Mouse (Mus musculus) erythroblast, embryonic 14.5 days (primary cell): ENCODE results near the gene Hoxc13. TPM values are rescaled to one million over a fixed set of nuclear protein-coding genes. Genes with fewer than 3 reads are reported as not detected.

Source experiments
- H3K27me3 ChIP-seq: 2 replicates; pipeline ENCODE4 v1.6.1; 2012; ENCODE audit warnings: inconsistent platforms; ENCODE audit not compliant: control insufficient read depth
- H3K36me3 ChIP-seq: 2 replicates; pipeline ENCODE4 v1.6.1; 2012; ENCODE audit warnings: mild to moderate bottlenecking, inconsistent platforms; ENCODE audit not compliant: control insufficient read depth
- H3K4me1 ChIP-seq: 2 replicates; pipeline ENCODE4 v1.6.1; 2012; ENCODE audit warnings: inconsistent platforms; ENCODE audit not compliant: control insufficient read depth
- H3K4me3 ChIP-seq: replicated peaks from 2 replicates; pipeline ENCODE3; 2012; ENCODE audit warnings: moderate library complexity, mild to moderate bottlenecking, inconsistent platforms
- H3K9me3 ChIP-seq: 2 replicates; pipeline ENCODE4 v1.6.1; 2012; ENCODE audit warnings: low read length, inconsistent platforms, mixed read lengths; ENCODE audit not compliant: control insufficient read depth
- GATA1 ChIP-seq: IDR thresholded peaks from 2 replicates; pipeline ENCODE4 v1.6.1; 2012; ENCODE audit warnings: low read length, inconsistent platforms, mixed read lengths
- TAL1 ChIP-seq: IDR thresholded peaks from 3 replicates; pipeline ENCODE4 v1.6.1; 2012; ENCODE audit warnings: low read length, inconsistent platforms, mixed read lengths
- polyA plus RNA-seq: library from polyadenylated mRNA; stranded (reverse); fragments of >175 nt; gene quantifications from 2 replicates; pipeline ENCODE4 v1.2.3, GENCODE M21; 2012

The Hoxc13 gene
- polyA plus RNA-seq, 1 experiment, result not detected

DNA sequence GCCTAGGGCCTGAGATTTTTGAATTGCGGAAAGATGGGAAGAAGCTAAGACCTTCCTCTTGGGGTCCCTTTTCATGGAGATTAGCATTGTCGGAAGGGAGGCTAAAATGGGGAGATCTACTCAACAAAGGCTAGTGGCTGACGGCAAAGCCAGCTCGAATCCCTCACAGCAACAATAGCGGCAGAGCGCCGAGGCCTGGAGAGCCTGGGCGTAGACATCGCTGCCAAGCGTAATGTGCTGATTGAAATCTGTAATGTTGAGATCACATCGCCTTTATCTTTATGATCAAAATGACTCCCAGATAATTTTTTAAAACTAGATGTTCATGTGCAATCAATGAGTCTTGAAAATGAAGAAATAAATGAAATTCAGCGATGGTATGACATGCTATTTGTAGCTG lies 13.5 kb downstream of the Hoxc13 start:
- H3K27me3 ChIP-seq, result peaks cover 99% of the 10 kb centered on the region
- TF ChIP-seq GATA1, result no peak

DNA sequence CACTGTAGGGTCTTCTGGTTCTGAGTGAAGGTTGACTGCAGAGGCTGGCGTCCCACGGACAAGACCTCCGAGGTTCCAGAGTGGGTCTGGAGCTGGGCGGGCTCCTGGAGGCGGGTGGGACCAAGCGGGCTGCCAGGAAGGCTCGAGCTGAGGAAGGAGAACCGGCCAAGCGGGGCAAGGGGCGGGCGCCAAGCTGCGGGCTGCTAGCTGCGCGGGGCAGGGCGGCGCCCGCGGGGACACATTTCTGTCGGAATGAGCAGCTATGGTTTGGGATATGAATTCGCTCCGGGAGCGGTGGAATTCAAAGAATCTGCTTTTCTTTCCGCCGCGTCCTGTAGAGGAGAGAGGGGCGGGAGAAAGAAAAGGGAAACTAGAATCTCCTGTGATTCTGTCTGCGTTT lies 14.0 kb downstream of the Hoxc13 start:
- H3K4me1 ChIP-seq, result no peaks in the 10 kb centered on the region
- TF ChIP-seq TAL1 (no peak), GATA1 (no peak)
- no peak overlapping the region for H3K4me3 ChIP-seq
- H3K9me3 ChIP-seq, result peaks cover 2% of the 10 kb centered on the region; the same call in 1 of the 2 replicates
- H3K27me3 ChIP-seq, result peaks cover 100% of the 10 kb centered on the region
- H3K36me3 ChIP-seq, result no peaks in the 10 kb centered on the region

More for the DNA sequence above, 13.5 kb downstream of the Hoxc13 start:
- H3K4me1 ChIP-seq, result no peaks in the 10 kb centered on the region
- H3K36me3 ChIP-seq, result no peaks in the 10 kb centered on the region
- H3K9me3 ChIP-seq, result peaks cover 2% of the 10 kb centered on the region; the same call in 1 of the 2 replicates
- no peak overlapping the region for H3K4me3 ChIP-seq

DNA sequence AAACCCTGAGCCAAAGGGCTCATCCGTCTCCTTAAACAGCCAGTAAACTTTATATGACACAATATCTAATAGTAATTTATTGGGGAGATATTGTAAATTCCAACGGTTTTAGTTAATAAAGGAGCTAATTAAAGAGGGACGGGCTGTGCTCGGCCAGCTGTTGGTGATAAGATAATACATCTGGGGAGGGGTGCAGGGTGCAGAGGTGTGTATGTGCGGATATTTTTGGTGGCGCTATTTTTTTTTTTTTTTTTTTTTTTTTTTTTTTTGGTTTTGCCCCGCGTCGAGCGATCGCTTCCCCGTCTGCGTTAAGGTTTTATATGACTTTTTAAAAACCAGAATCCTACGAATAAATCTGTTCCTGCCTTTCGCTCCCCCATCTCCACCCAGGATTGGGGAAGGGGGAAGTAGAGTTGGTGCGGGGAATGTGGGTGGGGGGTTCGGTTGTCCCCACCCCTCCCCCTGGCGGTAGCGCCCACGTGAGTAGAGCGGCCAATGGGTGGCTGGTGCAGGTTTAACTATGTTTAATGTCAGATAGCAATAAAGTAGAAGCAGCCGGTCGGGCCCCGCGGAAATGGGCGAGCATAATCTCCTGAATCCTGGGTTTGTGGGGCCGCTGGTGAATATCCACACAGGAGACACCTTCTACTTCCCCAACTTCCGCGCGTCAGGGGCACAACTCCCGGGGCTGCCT lies 15.5 kb downstream of the Hoxc13 start, which contains the start of gene Hoxc12:
Hoxc12 (plus strand) TSS at position 479 of the 694 bp plus-strand sequence.
- no peak within 1 kb of the TSS for H3K4me3 ChIP-seq
- no peaks in the 10 kb centered on the region for H3K4me1 ChIP-seq
- H3K36me3 ChIP-seq, result no peaks in the 10 kb centered on the region
- peaks cover 2% of the 10 kb centered on the region; the same call in 1 of the 2 replicates for H3K9me3 ChIP-seq
- peaks cover 100% of the 10 kb centered on the region for H3K27me3 ChIP-seq
- TF ChIP-seq TAL1 (no peak), GATA1 (no peak)

DNA sequence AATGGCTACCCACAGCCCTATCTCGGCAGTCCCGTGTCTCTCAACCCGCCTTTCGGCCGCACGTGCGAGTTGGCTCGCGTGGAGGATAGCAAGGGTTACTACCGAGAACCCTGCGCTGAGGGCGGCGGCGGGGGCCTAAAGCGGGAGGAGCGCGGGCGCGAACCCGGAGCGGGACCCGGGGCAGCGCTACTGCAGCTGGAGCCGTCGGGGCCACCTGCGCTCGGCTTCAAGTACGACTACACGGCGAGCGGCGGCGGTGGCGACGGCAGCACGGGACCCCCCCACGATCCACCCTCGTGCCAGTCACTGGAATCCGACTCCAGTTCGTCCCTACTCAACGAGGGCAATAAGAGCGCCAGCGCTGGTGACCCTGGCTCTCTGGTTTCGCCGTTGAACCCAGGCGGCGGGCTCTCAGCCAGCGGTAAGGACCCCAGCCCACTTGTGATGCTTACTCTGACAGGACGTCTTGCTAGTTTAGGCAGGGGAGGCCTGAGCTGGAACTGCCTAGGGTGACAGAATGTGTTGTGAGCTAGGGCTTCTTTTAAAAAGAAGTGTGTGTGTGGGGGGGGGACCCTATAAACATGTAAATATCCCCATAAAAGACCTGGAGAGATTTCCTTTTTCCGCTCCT lies 16.2 kb downstream of the Hoxc13 start:
- Histone ChIP-seq H3K36me3 (no peaks in the 10 kb centered on the region), H3K9me3 (peaks cover 2% of the 10 kb centered on the region; the same call in 1 of the 2 replicates), H3K4me1 (no peaks in the 10 kb centered on the region), H3K4me3 (no peak overlapping the region), H3K27me3 (peaks cover 100% of the 10 kb centered on the region)
- TF ChIP-seq TAL1, result no peak
- TF ChIP-seq GATA1, result no peak

DNA sequence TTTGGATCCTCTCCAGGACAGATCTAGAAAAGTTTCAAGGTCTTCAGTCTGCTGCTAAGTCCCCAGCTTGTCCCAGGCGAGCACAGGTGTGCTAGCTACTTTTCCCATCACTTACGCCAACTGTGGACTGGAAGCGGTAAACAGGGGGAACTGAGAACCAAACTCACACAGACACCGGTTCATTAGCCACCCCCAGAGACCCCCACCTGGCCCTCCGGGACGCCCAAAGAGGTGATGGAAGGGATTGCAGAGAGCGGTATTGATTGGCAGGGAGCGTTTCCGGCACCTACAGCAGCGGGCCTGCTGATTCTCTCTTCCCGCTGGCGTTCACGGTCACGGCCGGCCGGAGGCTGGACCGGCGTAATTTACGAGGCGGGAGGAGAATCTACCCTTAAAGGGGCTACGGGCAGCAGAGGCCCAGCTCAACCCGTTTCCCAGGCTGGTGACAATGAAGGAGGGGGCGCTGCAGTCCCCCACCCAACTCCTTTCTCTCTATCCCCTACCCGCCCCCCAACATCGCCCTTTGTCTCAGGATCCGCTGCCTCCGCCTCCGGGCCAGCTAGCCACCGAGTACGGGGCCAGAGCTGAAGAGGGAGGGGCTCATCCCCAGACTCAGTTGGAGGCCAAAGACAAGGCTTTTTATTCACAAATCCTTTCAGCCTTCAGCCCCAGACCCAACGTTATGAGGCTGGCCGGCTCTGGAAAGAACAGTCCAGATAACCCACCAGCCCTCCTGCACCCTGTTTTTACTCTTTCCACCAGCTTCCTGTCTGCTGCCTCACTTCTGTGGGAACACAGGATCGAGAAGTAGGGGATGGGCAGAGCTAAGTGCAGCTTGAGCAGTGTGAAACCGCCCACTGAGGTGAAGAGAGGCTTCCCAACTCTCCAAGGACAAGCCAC lies 18.6 kb downstream of the Hoxc13 start:
- H3K36me3 ChIP-seq, result no peaks in the 10 kb centered on the region
- H3K4me1 ChIP-seq, result no peaks in the 10 kb centered on the region
- no peak overlapping the region for H3K4me3 ChIP-seq
- no peak for TF ChIP-seq GATA1
- TF ChIP-seq TAL1, result no peak
- H3K27me3 ChIP-seq, result peaks cover 99% of the 10 kb centered on the region
- H3K9me3 ChIP-seq, result peaks cover 2% of the 10 kb centered on the region; the same call in 1 of the 2 replicates

DNA sequence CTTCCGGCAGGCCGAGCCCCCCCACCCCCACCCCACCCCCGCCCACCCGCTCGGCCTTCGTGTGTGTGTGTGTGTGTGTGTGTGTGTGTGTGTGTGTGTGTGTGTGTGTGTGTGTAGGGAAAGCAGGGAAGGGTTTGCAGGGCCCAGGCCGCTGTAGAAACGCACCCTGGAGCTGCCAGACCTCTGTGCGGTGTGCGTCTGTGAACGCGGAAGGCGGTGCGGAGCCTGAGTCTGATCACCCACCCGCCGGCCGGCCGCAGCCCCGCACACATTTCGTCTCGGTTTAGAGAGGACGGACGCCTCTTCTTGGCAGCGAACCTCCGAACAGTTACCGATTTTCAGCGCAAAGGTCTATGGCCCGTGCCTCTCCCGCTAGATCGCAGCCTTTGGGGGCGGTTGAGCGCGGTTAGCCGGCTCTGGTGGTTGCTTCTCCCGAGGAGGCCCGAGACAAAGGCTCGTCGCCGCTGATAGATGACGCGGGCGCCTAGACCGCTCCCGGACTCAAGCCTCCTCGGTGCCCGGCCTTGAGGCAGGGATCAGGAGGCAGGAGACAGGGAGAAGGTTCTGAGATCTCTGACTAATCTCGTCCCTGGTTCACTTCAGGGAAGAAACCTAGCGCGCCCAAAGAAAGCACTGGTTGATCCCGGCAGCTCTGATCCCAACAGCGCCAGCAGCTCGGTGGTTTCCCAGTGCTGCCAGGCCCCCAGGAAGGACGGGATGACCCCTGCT lies 22.0 kb downstream of the Hoxc13 start:
- Histone ChIP-seq H3K4me3 (no peak overlapping the region), H3K4me1 (no peaks in the 10 kb centered on the region), H3K27me3 (peaks cover 99% of the 10 kb centered on the region), H3K36me3 (no peaks in the 10 kb centered on the region), H3K9me3 (no peaks in the 10 kb centered on the region)
- TF ChIP-seq GATA1 (no peak), TAL1 (no peak)

DNA sequence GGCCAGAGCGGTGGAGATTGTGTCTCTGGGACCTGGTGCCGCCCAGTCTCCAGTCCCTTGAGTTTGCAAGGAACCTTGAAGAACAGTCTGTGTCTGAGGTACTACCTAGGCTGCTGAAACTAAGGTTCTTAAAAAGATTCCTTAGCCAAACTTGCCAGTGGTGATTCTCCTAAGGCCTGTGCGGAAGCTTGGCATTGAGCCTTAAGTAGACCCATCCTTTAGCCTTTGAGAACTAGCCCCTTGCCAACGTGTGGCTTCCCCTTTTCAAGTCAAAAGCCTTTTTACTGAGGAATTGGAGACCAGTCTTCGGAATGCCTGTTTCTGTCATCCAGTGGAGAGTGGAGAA lies 22.5 kb downstream of the Hoxc13 start:
- Histone ChIP-seq H3K27me3 (peaks cover 99% of the 10 kb centered on the region), H3K9me3 (no peaks in the 10 kb centered on the region), H3K4me3 (no peak overlapping the region), H3K4me1 (no peaks in the 10 kb centered on the region), H3K36me3 (no peaks in the 10 kb centered on the region)
- TF ChIP-seq GATA1 (no peak), TAL1 (no peak)

DNA sequence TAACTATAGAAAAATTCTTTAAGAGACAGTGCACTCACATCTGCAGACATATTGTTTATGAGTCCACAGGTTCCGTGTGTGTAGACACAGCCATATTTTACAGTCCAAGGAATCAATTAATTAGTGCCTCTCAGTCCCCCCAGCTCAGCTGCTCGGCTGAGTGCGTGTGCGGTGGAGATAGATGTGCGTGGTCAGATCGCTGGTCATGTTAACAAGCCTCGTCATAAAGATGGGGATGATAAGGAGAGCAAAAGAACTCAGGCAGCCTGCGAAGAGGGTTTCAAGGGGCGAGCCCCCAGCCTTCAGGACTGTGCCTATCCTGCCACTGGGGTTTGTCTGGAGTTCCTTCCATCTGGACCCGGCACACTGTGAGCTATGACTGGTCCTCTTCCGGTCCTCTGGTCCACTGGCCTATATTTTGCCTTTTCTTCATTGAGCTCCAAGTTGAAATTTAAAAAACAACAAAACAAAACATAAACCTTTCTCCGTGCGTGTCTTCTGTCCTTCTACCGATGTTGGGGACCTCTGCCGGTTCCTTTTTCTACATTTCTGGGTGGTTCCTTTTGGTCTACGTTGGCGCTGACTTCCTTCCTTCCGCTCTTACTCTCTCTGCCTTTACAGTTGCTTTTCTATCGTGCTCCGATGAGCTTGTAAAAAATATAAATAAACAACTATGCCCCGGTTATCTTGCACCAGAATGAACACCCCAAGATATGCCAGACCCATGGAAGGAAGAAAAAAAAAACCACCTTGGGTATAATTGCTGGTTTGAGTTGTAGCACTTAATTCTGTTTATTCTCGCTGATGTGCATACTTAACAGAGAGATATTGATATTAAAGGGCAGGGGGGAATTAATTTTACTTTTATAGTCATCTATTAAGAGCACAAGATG lies 24.5 kb downstream of the Hoxc13 start:
- peaks cover 99% of the 10 kb centered on the region for H3K27me3 ChIP-seq
- TF ChIP-seq TAL1 (no peak), GATA1 (no peak)
- H3K9me3 ChIP-seq, result no peaks in the 10 kb centered on the region; the same call in 1 of the 2 replicates
- no peaks in the 10 kb centered on the region for H3K4me1 ChIP-seq
- no peaks in the 10 kb centered on the region for H3K36me3 ChIP-seq
- H3K4me3 ChIP-seq, result no peak overlapping the region
